Mouse (Mus musculus) MEL (cell line): Measurements from ENCODE around the gene Six4. TPM values are rescaled to one million over a fixed set of nuclear protein-coding genes. Genes with fewer than 3 reads are reported as not detected.

ENCODE experiments used
- DNase-seq: peaks from one replicate; pipeline ENCODE4 v3.0.0; 2011; ENCODE audit warnings: low read depth, low spot score
- H3K27ac ChIP-seq: 2 replicates; pipeline ENCODE4 v1.5.1; 2012; ENCODE audit warnings: low read depth, mild to moderate bottlenecking, control low read depth, low read length, moderate library complexity; ENCODE audit not compliant: control insufficient read depth
- H3K27me3 ChIP-seq, 2 experiments: fragments of 150-350 bp in 1 of 2; sonication (generic) in 1 of 2; 2 replicates each; pipeline ENCODE4 v1.6.1; 2012; ENCODE audit warnings: low read length in 2 of 2, mild to moderate bottlenecking in 2 of 2, improper control_type of control experiment in 1 of 2, moderate library complexity in 1 of 2; ENCODE audit not compliant: insufficient read depth in 2 of 2, control insufficient read depth in 1 of 2
- H3K36me3 ChIP-seq, 2 experiments: 2 replicates each; pipeline ENCODE4 v1.6.1; 2012 to 2014; ENCODE audit warnings: low read length in 2 of 2, improper control_type of control experiment in 1 of 2, inconsistent platforms in 1 of 2, mild to moderate bottlenecking in 1 of 2; ENCODE audit not compliant: insufficient read depth in 2 of 2, control insufficient read depth in 1 of 2
- H3K4me1 ChIP-seq, 2 experiments: fragments of 150-350 bp in 1 of 2; sonication (generic) in 1 of 2; 2 replicates each; pipeline ENCODE4 v1.6.1; 2012; ENCODE audit warnings: low read length in 2 of 2, improper control_type of control experiment in 1 of 2, mild to moderate bottlenecking in 1 of 2; ENCODE audit not compliant: insufficient read depth in 2 of 2, control insufficient read depth in 1 of 2
- H3K4me3 ChIP-seq, 2 experiments: fragments of 150-350 bp in 1 of 2; sonication (generic) in 1 of 2; 2 replicates each; pipeline ENCODE4 v1.5.1; 2012; ENCODE audit warnings: low read depth in 2 of 2, low read length in 2 of 2, mild to moderate bottlenecking in 2 of 2, moderate library complexity in 2 of 2, control low read depth in 1 of 2, improper control_type of control experiment in 1 of 2; ENCODE audit not compliant: control insufficient read depth in 1 of 2, insufficient read depth in 1 of 2
- H3K79me2 ChIP-seq: 2 replicates; pipeline ENCODE4 v1.6.1; 2012; ENCODE audit warnings: mild to moderate bottlenecking, low read length, moderate library complexity; ENCODE audit not compliant: control insufficient read depth, poor library complexity, insufficient read depth
- H3K9ac ChIP-seq: 2 replicates; pipeline ENCODE4 v1.6.1; 2012; ENCODE audit warnings: low read depth, mild to moderate bottlenecking, control low read depth, low read length, moderate library complexity; ENCODE audit not compliant: control insufficient read depth, poor library complexity, severe bottlenecking
- H3K9me3 ChIP-seq: fragments of 150-350 bp; sonication (generic); replicated peaks from 2 replicates; pipeline ENCODE4 v1.6.1; 2012; ENCODE audit warnings: mild to moderate bottlenecking, low read length, improper control_type of control experiment, moderate library complexity; ENCODE audit not compliant: insufficient read depth
- BHLHE40 ChIP-seq: IDR thresholded peaks from 2 replicates; pipeline ENCODE4 v1.6.1; 2012; ENCODE audit warnings: low read depth, mild to moderate bottlenecking, inconsistent platforms, low read length, improper control_type of control experiment, borderline replicate concordance
- CTCF ChIP-seq, 3 experiments: IDR thresholded peaks in 2 of 3; conservative IDR thresholded peaks in 1 of 3; 2 replicates each; pipeline ENCODE4 v1.5.1; 2011 to 2012; ENCODE audit warnings: low read length in 3 of 3, low read depth in 2 of 3, mild to moderate bottlenecking in 2 of 3, improper control_type of control experiment in 1 of 3, inconsistent platforms in 1 of 3, mixed read lengths in 1 of 3, moderate library complexity in 1 of 3; ENCODE audit not compliant: control insufficient read depth in 1 of 3, insufficient read depth in 1 of 3, poor library complexity in 1 of 3, severe bottlenecking in 1 of 3
- ELF1 ChIP-seq: IDR thresholded peaks from 2 replicates; pipeline ENCODE4 v1.6.1; 2014; ENCODE audit warnings: low read depth, mild to moderate bottlenecking, inconsistent platforms, low read length, improper control_type of control experiment, moderate library complexity
- EP300 ChIP-seq, 2 experiments: IDR thresholded peaks; 2 replicates each; pipeline ENCODE4 v1.6.1; 2011; ENCODE audit warnings: improper control_type of control experiment in 2 of 2, low read length in 2 of 2, low read depth in 1 of 2, mild to moderate bottlenecking in 1 of 2
- GATA1 ChIP-seq: IDR thresholded peaks from 2 replicates; pipeline ENCODE4 v1.6.1; 2011; ENCODE audit warnings: low read depth, low read length, improper control_type of control experiment
- KAT2A ChIP-seq: conservative IDR thresholded peaks from 2 replicates; pipeline ENCODE4 v1.6.1; 2012; ENCODE audit warnings: low read depth, low read length, improper control_type of control experiment, inconsistent platforms
- MAX ChIP-seq: IDR thresholded peaks from 2 replicates; pipeline ENCODE4 v1.6.1; 2011; ENCODE audit warnings: low read length, improper control_type of control experiment
- MXI1 ChIP-seq: IDR thresholded peaks from 2 replicates; pipeline ENCODE4 v1.6.1; 2011; ENCODE audit warnings: mild to moderate bottlenecking, low read depth, low read length, improper control_type of control experiment
- MYB ChIP-seq: IDR thresholded peaks from 2 replicates; pipeline ENCODE4 v1.6.1; 2011; ENCODE audit warnings: mild to moderate bottlenecking, low read depth, low read length, improper control_type of control experiment
- POLR2A ChIP-seq, 2 experiments: IDR thresholded peaks; 2 replicates each; pipeline ENCODE4 v1.6.1; 2011 to 2012; ENCODE audit warnings: low read length in 2 of 2, mild to moderate bottlenecking in 2 of 2, control low read depth in 1 of 2, improper control_type of control experiment in 1 of 2, low read depth in 1 of 2, moderate library complexity in 1 of 2; ENCODE audit not compliant: control insufficient read depth in 1 of 2, insufficient read depth in 1 of 2, poor library complexity in 1 of 2
- ZC3H11A ChIP-seq: IDR thresholded peaks from 2 replicates; pipeline ENCODE4 v1.6.1; 2012; ENCODE audit warnings: low read depth, mild to moderate bottlenecking, inconsistent platforms, low read length, improper control_type of control experiment
- ZNF384 ChIP-seq: IDR thresholded peaks from 2 replicates; pipeline ENCODE4 v1.6.1; 2012; ENCODE audit warnings: low read depth, mild to moderate bottlenecking, inconsistent platforms, low read length, improper control_type of control experiment
- polyA plus RNA-seq, 2 experiments: library from polyadenylated mRNA; stranded (reverse) in 1 of 2; unstranded in 1 of 2; fragments of >175 nt in 1 of 2; fragments of >200 nt in 1 of 2; gene quantifications; 2 replicates each; pipeline versions ENCODE4 v1.2.1 to v1.2.4; 2012; ENCODE audit warnings: low replicate concordance in 2 of 2, low read depth in 1 of 2; ENCODE audit not compliant: insufficient read length in 2 of 2, insufficient read depth in 1 of 2, missing spikeins in 1 of 2
- total RNA-seq: library from RNA; depleted of rRNA; stranded (reverse); fragments of 300-350 nt; gene quantifications from 2 replicates; pipeline ENCODE4 v1.2.3, GENCODE M21; 2012; rRNA removed

The Six4 gene
- total and polyA plus RNA-seq, 3 experiments, result not detected

DNA sequence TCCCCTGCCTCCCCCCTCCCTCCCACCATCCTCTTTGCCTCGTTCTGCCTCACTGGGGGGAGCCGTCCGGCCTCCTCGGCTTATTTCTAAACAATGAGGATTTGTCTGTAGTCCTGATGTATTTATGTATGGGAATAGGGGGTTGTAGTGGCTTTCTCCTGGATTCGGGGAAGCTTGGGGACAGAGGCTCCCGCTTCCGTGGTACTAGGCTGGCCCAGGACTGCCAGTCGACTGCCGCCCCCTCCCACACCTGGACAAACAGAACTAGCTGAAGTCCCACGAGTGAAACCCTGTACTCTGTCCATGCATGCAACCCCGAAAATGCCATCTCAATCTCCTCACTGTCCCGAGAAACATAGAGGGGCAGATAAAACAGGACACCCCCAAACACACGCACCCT, 63.0 kb downstream of the Six4 start:
- Histone ChIP-seq H3K27ac (no peak overlapping the region), H3K79me2 (no peaks in the 10 kb centered on the region), H3K4me3 (no peak overlapping the region), H3K9me3 (no peaks in the 10 kb centered on the region), H3K9ac (no peak overlapping the region), H3K27me3 (no peaks in the 10 kb centered on the region; a peak in 1 of 4 replicates), H3K36me3 (no peaks in the 10 kb centered on the region), H3K4me1 (no peaks in the 10 kb centered on the region)
- TF ChIP-seq MYB, result no peak
- no peak for TF ChIP-seq EP300 (IDR thresholded peaks at IDR 0.05; ENCODE audit: low read depth in 1 of 2, low read length in 2 of 2)
- no peak for TF ChIP-seq KAT2A
- TF ChIP-seq GATA1, result no peak
- no peak for TF ChIP-seq MXI1
- TF ChIP-seq BHLHE40, result no peak
- TF ChIP-seq MAX, result no peak
- no peak for TF ChIP-seq ZC3H11A
- no peak for TF ChIP-seq CTCF (IDR thresholded peaks at IDR 0.05 in 2 of 3, conservative IDR thresholded peaks at IDR 0.05 in 1 of 3; ENCODE audit: control insufficient read depth in 1 of 3, insufficient read depth in 1 of 3, low read depth in 2 of 3, low read length in 3 of 3, poor library complexity in 1 of 3, severe bottlenecking in 1 of 3)
- TF ChIP-seq POLR2A (IDR thresholded peaks at IDR 0.05; ENCODE audit: control insufficient read depth in 1 of 2, insufficient read depth in 1 of 2, low read depth in 1 of 2, low read length in 2 of 2, poor library complexity in 1 of 2), result no peak
- TF ChIP-seq ZNF384, result no peak
- TF ChIP-seq ELF1, result no peak
- DNase-seq, result no peak

Other genes with a start within 250 kb of the Six4 start
- not detected in 2 replicates for gene Six6, start 173.6 kb downstream of the Six4 start, total RNA-seq
- gene Six6, start 173.6 kb downstream of the Six4 start, polyA plus RNA-seq, result not detected
- gene 4930447C04Rik, start 172.7 kb downstream of the Six4 start, total RNA-seq, result not detected in 2 replicates
- gene 4930447C04Rik, start 172.7 kb downstream of the Six4 start, polyA plus RNA-seq, result not detected
- not detected in 2 replicates for gene Six1, start 59.6 kb downstream of the Six4 start, total RNA-seq
- not detected for gene Six1, start 59.6 kb downstream of the Six4 start, polyA plus RNA-seq
- 29.4 and 31.4 TPM in 2 replicates for gene Mnat1, start 10.3 kb upstream of the Six4 start, total RNA-seq
- gene Mnat1, start 10.3 kb upstream of the Six4 start, polyA plus RNA-seq, result 10 to 100 TPM in 1 of 2 experiments, not detected in 1; 36.9 TPM
- 20.8 and 28.1 TPM in 2 replicates for gene Trmt5, start 173.3 kb upstream of the Six4 start, total RNA-seq
- gene Trmt5, start 173.3 kb upstream of the Six4 start, polyA plus RNA-seq, result 10 to 100 TPM in 1 of 2 experiments, not detected in 1; 24.0 TPM
- gene Slc38a6, start 173.3 kb upstream of the Six4 start, total RNA-seq, result 2.8 and 3.1 TPM in 2 replicates
- gene Slc38a6, start 173.3 kb upstream of the Six4 start, polyA plus RNA-seq, result 1 to 10 TPM in 1 of 2 experiments, not detected in 1; 6.1 TPM